Mouse (Mus musculus) kidney, adult 10 weeks (tissue): ENCODE measurements around the gene Sfn. TPM values are rescaled to one million over a fixed set of nuclear protein-coding genes. Genes with fewer than 3 reads are reported as not detected.

ENCODE experiments used
- polyA plus RNA-seq: library from polyadenylated mRNA; stranded (reverse); fragments of 350-450 nt; fragmentation: Illumina TruSeq; extraction: RNeasy Lipid Tissue Mini Kit (QIAGEN cat#74804); gene quantifications from one replicate; pipeline ENCODE4 v1.2.3, GENCODE M21; 2014; ENCODE audit warnings: low read depth, low replicate concordance

Gene Sfn
- polyA plus RNA-seq = not detected

GRCm38 (mm10) chr4:133601721-133602218, at the start of gene Sfn:
Gene Sfn (minus strand): TSS chr4:133602168.

DNA sequence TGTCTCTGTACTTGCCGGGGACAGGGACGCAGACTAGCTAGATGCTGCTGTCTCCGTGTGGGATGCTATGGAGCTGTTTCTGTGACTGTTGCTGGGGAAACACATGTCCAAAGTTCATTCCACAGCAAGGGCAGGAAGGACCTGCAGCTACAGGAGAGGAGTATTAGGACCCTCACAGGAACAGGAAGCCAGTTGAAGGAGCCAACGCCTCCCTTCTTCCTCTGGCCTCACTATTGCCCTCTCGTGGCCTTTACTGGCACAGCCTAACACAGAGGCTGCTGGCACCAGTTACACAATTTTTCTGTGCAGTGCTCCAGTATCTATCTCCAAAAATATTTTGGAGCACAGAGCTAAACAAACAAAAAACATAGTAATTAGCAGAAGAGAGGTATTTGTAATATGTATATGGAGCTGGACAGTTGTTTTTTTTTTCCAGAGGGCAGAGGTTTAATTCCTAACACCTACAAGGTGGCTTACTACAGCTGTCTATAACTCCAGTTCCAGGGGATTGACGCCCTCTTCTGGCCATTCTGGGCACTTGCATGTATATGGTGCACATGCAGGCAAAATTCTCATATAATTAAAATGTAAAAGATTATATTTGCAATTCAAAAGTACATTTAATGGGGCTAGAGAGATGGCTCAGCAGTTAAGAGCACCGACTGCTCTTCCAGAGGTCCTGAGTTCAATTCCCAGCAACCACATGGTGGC, 48.2 kb upstream of the Sfn start, which contains the start of gene Zdhhc18:
Gene Zdhhc18 (minus strand): TSS at position 166 of the 711 bp plus-strand sequence.

DNA sequence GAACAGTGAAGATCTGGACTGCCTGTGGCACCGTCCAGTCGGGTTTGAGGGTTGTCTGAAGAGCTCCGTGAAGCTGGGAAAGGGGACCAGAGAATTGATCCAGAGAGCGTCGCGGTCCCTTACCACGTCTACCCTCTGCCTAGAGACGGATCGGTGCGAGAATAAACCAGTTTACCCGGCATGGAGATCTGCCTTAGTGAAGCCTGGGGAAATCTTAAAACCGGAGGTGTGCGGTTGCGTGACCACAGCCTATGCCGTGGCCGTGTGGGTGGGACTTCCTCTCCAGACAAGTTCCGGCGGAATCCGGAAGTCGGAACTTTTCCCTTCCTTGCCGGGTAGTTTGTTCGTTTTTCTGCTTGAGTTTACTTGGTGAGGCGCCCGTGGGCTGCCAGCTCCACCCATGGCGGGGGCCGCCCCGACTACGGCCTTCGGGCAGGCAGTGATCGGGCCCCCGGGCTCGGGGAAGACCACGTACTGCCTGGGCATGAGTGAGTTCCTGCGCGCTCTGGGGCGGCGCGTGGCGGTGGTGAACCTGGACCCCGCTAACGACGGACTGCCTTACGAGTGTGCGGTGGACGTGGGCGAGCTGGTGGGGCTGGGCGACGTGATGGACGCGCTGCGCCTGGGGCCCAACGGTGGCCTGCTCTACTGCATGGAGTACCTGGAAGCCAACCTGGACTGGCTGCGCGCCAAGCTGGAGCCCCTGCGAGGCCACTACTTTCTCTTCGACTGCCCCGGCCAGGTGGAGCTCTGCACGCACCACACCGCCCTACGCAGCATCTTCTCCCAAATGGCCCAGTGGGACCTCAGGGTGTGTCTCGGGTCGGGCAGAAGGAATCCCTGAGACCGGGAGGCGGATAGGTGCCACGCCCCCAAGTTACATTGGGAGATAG, 17.7 kb downstream of the Sfn start, which contains the start of gene Gpn2:
Gene Gpn2 (plus strand): TSS at position 304 of the 893 bp plus-strand sequence.

GRCm38 (mm10) chr4:133574070-133574842, 27.7 kb downstream of the Sfn start, which contains the start of gene Gpatch3:
Gene Gpatch3 (plus strand): TSS chr4:133574745.

DNA sequence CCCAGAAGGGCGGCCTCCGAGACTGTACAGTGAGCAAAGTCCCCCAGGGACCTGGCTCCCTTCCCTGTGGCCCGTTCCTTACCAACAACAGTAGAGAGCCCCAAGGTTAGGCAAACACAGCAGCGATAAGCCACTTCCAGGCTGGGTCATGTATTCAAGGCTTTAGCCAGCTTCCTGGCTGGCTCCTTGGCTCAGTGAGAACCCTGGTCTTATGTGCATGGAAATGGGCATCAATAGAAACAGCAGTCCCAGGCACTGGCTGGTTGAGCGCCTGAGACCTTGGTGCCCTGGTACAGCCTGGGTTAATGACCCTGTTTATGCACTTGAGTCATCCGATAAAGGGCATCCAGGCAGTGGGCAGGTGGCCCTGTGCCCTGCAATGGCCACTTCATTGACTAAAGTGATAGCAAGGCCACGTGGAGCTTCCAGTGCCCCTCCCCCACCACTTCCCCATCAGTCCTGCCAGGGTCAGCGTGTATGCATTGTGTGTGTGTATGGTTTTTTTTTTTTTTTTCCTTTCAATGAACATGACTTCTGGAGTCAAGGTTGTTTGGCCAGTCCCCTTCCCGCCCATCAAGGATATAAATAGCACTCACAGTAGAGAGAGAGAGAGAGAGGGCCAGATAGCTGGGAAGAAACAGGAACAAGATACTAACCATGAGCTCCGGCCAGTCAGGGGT, 49.1 kb downstream of the Sfn start, which contains the start of gene Nr0b2:
Gene Nr0b2 (plus strand): TSS at position 609 of the 680 bp plus-strand sequence.

Other genes with a start within 250 kb of the Sfn start
- gene Wdtc1, start 248.7 kb downstream of the Sfn start, polyA plus RNA-seq = 5.0 TPM
- gene Slc9a1, start 232.5 kb downstream of the Sfn start, polyA plus RNA-seq = 1.2 TPM
- gene Tent5b, start 122.0 kb downstream of the Sfn start, polyA plus RNA-seq = not detected
- gene Trnp1, start 103.6 kb downstream of the Sfn start, polyA plus RNA-seq = not detected
- 1.1 TPM for gene Kdf1, start 83.2 kb downstream of the Sfn start, polyA plus RNA-seq
- 20.4 TPM for gene Nudc, start 56.2 kb downstream of the Sfn start, polyA plus RNA-seq
- gene Nr0b2, start 48.8 kb downstream of the Sfn start, polyA plus RNA-seq = not detected
- gene Gpatch3, start 27.4 kb downstream of the Sfn start, polyA plus RNA-seq = not detected
- 0.57 TPM for gene Gpn2, start 17.8 kb downstream of the Sfn start, polyA plus RNA-seq
- 1.8 TPM for gene Zdhhc18, start 48.0 kb upstream of the Sfn start, polyA plus RNA-seq
- gene Pigv, start 70.5 kb upstream of the Sfn start, polyA plus RNA-seq = 4.7 TPM
- gene Arid1a, start 154.6 kb upstream of the Sfn start, polyA plus RNA-seq = 12.9 TPM